25 mouse cellular contexts compared by ENCODE assay signal in the genomic region with DNA sequence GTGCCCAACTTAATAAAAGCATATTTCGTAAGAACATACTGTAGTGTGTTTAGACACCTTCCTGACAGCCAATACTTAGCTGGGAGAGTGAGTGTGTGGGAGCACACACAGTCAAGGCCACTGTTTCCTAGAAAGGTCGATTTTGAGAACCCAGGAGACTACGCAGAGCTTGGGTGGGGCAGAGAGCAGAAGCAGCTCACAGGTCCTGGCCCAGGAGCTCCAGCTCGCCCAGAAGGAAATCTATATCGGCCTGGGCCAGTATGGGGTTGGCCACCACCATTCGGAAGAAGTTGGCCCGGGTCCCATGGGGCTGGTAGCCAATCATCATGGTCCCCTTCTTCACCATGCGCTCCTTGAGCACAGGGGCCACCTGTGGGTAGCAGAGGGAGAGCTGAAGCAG. TPM values are rescaled to one million over a fixed set of nuclear protein-coding genes. Genes with fewer than 3 reads are reported as not detected.
DNase-seq lines count a peak whose midpoint lies in the region; ATAC-seq and TF ChIP-seq lines count a peak whose summit lies in the region.
"Had no signal": no experiment of that assay in that cellular context is flagged by ENCODE, and none has a peak within 500 bp of the region (broad histone marks: within the 10 kb centered on the region; RNA-seq: fewer than 3 reads in every experiment).

No protein-coding gene starts in this region.

- no peak for TF ChIP-seq CTCF in forebrain, postnatal 0 days (IDR thresholded peaks at IDR 0.05; ENCODE audit: low read depth)

- no peak overlapping the region for H3K4me3 ChIP-seq in heart, embryonic 10.5 days
- H3K4me3 ChIP-seq in forebrain, postnatal 0 days (ENCODE audit: low read depth, low read length): no peak overlapping the region
- H3K4me3 ChIP-seq: embryonic facial prominence, embryonic 12.5 days; hindbrain, embryonic 10.5 days; hindbrain, embryonic 15.5 days; liver, embryonic 13.5 days; midbrain, embryonic 13.5 days; neural tube, embryonic 13.5 days had no signal

- no peak for ATAC-seq in forebrain, postnatal 0 days
- ATAC-seq: forebrain, embryonic 14.5 days; inflammation-experienced regulatory T-cells, adult 6 months; midbrain, embryonic 13.5 days had no signal

- H3K27me3 ChIP-seq in heart, embryonic 10.5 days (ENCODE audit: insufficient read depth, poor library complexity, severe bottlenecking): no peaks in the 10 kb centered on the region
- no peaks in the 10 kb centered on the region for H3K27me3 ChIP-seq in forebrain, postnatal 0 days (ENCODE audit: insufficient read depth, low read length)
- H3K27me3 ChIP-seq: embryonic facial prominence, embryonic 12.5 days; hindbrain, embryonic 15.5 days; liver, embryonic 13.5 days; midbrain, embryonic 13.5 days; neural tube, embryonic 13.5 days had no signal

- no peaks in the 10 kb centered on the region for H3K4me1 ChIP-seq in heart, embryonic 10.5 days
- H3K4me1 ChIP-seq in forebrain, postnatal 0 days (ENCODE audit: insufficient read depth): no peaks in the 10 kb centered on the region
- H3K4me1 ChIP-seq: embryonic facial prominence, embryonic 12.5 days; hindbrain, embryonic 10.5 days; hindbrain, embryonic 15.5 days; midbrain, embryonic 13.5 days; neural tube, embryonic 13.5 days had no signal

- DNase-seq in adrenal gland, postnatal 10 days: peak; percentile 33
- DNase-seq in adrenal gland, adult 2 months: no peak
- peak; percentile 88 for DNase-seq in heart, adult 11 months
- DNase-seq in heart, embryonic 10.5 days (ENCODE audit: low spot score): no peak
- DNase-seq in testis, postnatal 10 days (ENCODE audit: low spot score): peak; percentile 64
- DNase-seq in testis, postnatal 14 days (ENCODE audit: low spot score): no peak
- no peak for DNase-seq in forebrain, postnatal 0 days
- DNase-seq: cerebellum, adult 11 months; embryo, embryonic 11 days; heart, postnatal 14 days; kidney, adult 8-10 months; liver, embryonic 13.5 days; lung, adult 2 months; lung, postnatal 10 days; thymus, postnatal 25 days had no signal

- H3K36me3 ChIP-seq in heart, embryonic 10.5 days: peaks cover 16% of the 10 kb centered on the region
- H3K36me3 ChIP-seq in forebrain, postnatal 0 days (ENCODE audit: insufficient read depth): 0 out of 2 replicates have a peak, but pooled peaks cover 4% of the 10 kb centered on the region
- H3K36me3 ChIP-seq: hindbrain, embryonic 15.5 days had no signal

- no peaks in the 10 kb centered on the region for H3K9me3 ChIP-seq in heart, embryonic 10.5 days
- no peaks in the 10 kb centered on the region for H3K9me3 ChIP-seq in forebrain, postnatal 0 days (ENCODE audit: low read length)
- H3K9me3 ChIP-seq: embryonic facial prominence, embryonic 12.5 days; hindbrain, embryonic 10.5 days; hindbrain, embryonic 15.5 days; liver, embryonic 13.5 days; neural tube, embryonic 13.5 days had no signal

- WGBS in heart, embryonic 10.5 days: 85% methylated on average over 8 of the region's 8 CpGs
- WGBS in forebrain, postnatal 0 days: 78% methylated on average over 8 of the region's 8 CpGs

- H3K27ac ChIP-seq in heart, embryonic 10.5 days: no peak overlapping the region
- no peak overlapping the region for H3K27ac ChIP-seq in forebrain, postnatal 0 days (ENCODE audit: low read depth, low read length)
- H3K27ac ChIP-seq: embryonic facial prominence, embryonic 12.5 days; hindbrain, embryonic 10.5 days; hindbrain, embryonic 15.5 days; kidney, postnatal 0 days; liver, embryonic 13.5 days; macrophage; midbrain, embryonic 13.5 days; neural tube, embryonic 13.5 days had no signal

- H3K4me2 ChIP-seq in forebrain, postnatal 0 days (ENCODE audit: low read depth): no peak overlapping the region
- H3K4me2 ChIP-seq: embryonic facial prominence, embryonic 12.5 days; hindbrain, embryonic 15.5 days; liver, embryonic 13.5 days; midbrain, embryonic 13.5 days; neural tube, embryonic 13.5 days had no signal

- no peak overlapping the region for H3K9ac ChIP-seq in forebrain, postnatal 0 days
- H3K9ac ChIP-seq: embryonic facial prominence, embryonic 12.5 days; hindbrain, embryonic 15.5 days; liver, embryonic 13.5 days; midbrain, embryonic 13.5 days; neural tube, embryonic 13.5 days had no signal

RNA-seq across cellular contexts. Expression of gene Zfp740, which starts 25.6 kb away (rescaled TPM):
- total RNA-seq in adrenal gland, postnatal 10 days (2021): 10 to 100 TPM; 66.7 to 84.9 TPM
- total RNA-seq in adrenal gland, adult 2 months (2021): 10 to 100 TPM; 48.6 to 60.7 TPM
- 13.9 and 14.4 TPM in 2 replicates for polyA plus RNA-seq in adrenal gland, adult 2 months (2012; rRNA removed)
- 35.7 and 50.1 TPM in 2 replicates for polyA plus RNA-seq in heart, embryonic 10.5 days (2016; fragmentation: Nextera tagmentation; extraction: Ambion mirVana)
- total RNA-seq in forebrain, postnatal 0 days (2014; rRNA removed): 67.2 and 83.2 TPM in 2 replicates
- 20.0 and 29.7 TPM in 2 replicates for polyA plus RNA-seq in forebrain, postnatal 0 days (2015; fragmentation: Nextera tagmentation; extraction: Ambion mirVana)

RNA-seq across cellular contexts. Expression of gene Soat2, which starts 27.1 kb away (rescaled TPM):
- 1 to 10 TPM; 4.9 to 8.1 TPM for total RNA-seq in adrenal gland, postnatal 10 days (2021)
- total RNA-seq in adrenal gland, adult 2 months (2021): under 1 TPM; 0.35 to 0.49 TPM
- 0.88 and 0.92 TPM in 2 replicates for polyA plus RNA-seq in adrenal gland, adult 2 months (2012; rRNA removed)
- 2.0 and 7.9 TPM in 2 replicates for polyA plus RNA-seq in heart, embryonic 10.5 days (2016; fragmentation: Nextera tagmentation; extraction: Ambion mirVana)
- total RNA-seq in forebrain, postnatal 0 days (2014; rRNA removed): 0.10 TPM in 1 of 2 replicates, not detected in the other
- 0.12 TPM in 1 of 2 replicates, not detected in the other for polyA plus RNA-seq in forebrain, postnatal 0 days (2015; fragmentation: Nextera tagmentation; extraction: Ambion mirVana)
- polyA plus RNA-seq: forebrain, embryonic 14.5 days; midbrain, embryonic 13.5 days had no signal

RNA-seq across cellular contexts. Expression of gene Csad, which starts 27.1 kb away (rescaled TPM):
- 100 to 1,000 TPM; 155 to 156 TPM for total RNA-seq in adrenal gland, postnatal 10 days (2021)
- total RNA-seq in adrenal gland, adult 2 months (2021): 100 to 1,000 TPM in 1 of 2 experiments, 10 to 100 TPM in 1; 71.2 to 106 TPM
- 128 and 216 TPM in 2 replicates for polyA plus RNA-seq in adrenal gland, adult 2 months (2012; rRNA removed)
- polyA plus RNA-seq in heart, embryonic 10.5 days (2016; fragmentation: Nextera tagmentation; extraction: Ambion mirVana): 36.1 and 41.0 TPM in 2 replicates
- total RNA-seq in forebrain, postnatal 0 days (2014; rRNA removed): 46.2 and 47.8 TPM in 2 replicates
- polyA plus RNA-seq in forebrain, postnatal 0 days (2015; fragmentation: Nextera tagmentation; extraction: Ambion mirVana): 25.9 and 29.9 TPM in 2 replicates

RNA-seq across cellular contexts. Expression of gene Igfbp6, which starts 33.3 kb away (rescaled TPM):
- total RNA-seq in adrenal gland, postnatal 10 days (2021): 10 to 100 TPM; 40.3 to 48.1 TPM
- total RNA-seq in adrenal gland, adult 2 months (2021): 10 to 100 TPM; 37.7 to 71.0 TPM
- polyA plus RNA-seq in adrenal gland, adult 2 months (2012; rRNA removed): 65.0 and 78.9 TPM in 2 replicates
- 0.64 and 0.67 TPM in 2 replicates for polyA plus RNA-seq in heart, embryonic 10.5 days (2016; fragmentation: Nextera tagmentation; extraction: Ambion mirVana)
- 11.4 and 12.2 TPM in 2 replicates for total RNA-seq in forebrain, postnatal 0 days (2014; rRNA removed)
- 8.1 and 10.3 TPM in 2 replicates for polyA plus RNA-seq in forebrain, postnatal 0 days (2015; fragmentation: Nextera tagmentation; extraction: Ambion mirVana)
- total RNA-seq: megakaryocyte-erythroid progenitor cell, adult 5-6 weeks had no signal
- polyA plus RNA-seq: hindbrain, embryonic 10.5 days; macrophage had no signal

RNA-seq across cellular contexts. Expression of gene Spryd3, which starts 41.4 kb away (rescaled TPM):
- 10 to 100 TPM; 27.4 to 31.5 TPM for total RNA-seq in adrenal gland, postnatal 10 days (2021)
- 10 to 100 TPM; 27.4 to 48.9 TPM for total RNA-seq in adrenal gland, adult 2 months (2021)
- polyA plus RNA-seq in adrenal gland, adult 2 months (2012; rRNA removed): 38.3 and 48.4 TPM in 2 replicates
- polyA plus RNA-seq in heart, embryonic 10.5 days (2016; fragmentation: Nextera tagmentation; extraction: Ambion mirVana): 19.0 and 19.4 TPM in 2 replicates
- 90.6 and 110 TPM in 2 replicates for total RNA-seq in forebrain, postnatal 0 days (2014; rRNA removed)
- 76.5 and 95.6 TPM in 2 replicates for polyA plus RNA-seq in forebrain, postnatal 0 days (2015; fragmentation: Nextera tagmentation; extraction: Ambion mirVana)

Comparison
In these comparisons a context has a peak if more than half of its experiments do, and no peak if none do; other contexts are left out.
1. DNase-seq: peak in adrenal gland, postnatal 10 days (single experiment), heart, adult 11 months (single experiment) and testis, postnatal 10 days (single experiment); none in adrenal gland, adult 2 months (single experiment), heart, embryonic 10.5 days (single experiment), testis, postnatal 14 days (single experiment) and forebrain, postnatal 0 days (single experiment).